Mouse (Mus musculus): ENCODE results near the gene Vmn1r5. TPM values are rescaled to one million over a fixed set of nuclear protein-coding genes. Genes with fewer than 3 reads are reported as not detected.
"Not testable (repeated sequence)": the region's sequence is repeated elsewhere in the genome, so short reads cannot be mapped to it uniquely, and the experiment has no call there.

Gene Vmn1r5
- polyA plus RNA-seq, 1 experiment from 2014 or later: not detected

GRCm38 (mm10) chr6:56956436-56956835, 13.6 kb upstream of the Vmn1r5 start:
- ATAC-seq (no peak), DNase-seq (ENCODE audit: low spot score) (no peak)
- WGBS: 44% methylated on average over 5 of the region's 5 CpGs
- H3K9me3 ChIP-seq (ENCODE audit: low read length): no peaks in the 10 kb centered on the region
- no peak overlapping the region for H3K4me2 ChIP-seq (replicated peaks; ENCODE audit: low read depth, low read length)
- H3K36me3 ChIP-seq (ENCODE audit: insufficient read depth, low read length): no peaks in the 10 kb centered on the region
- H3K27me3 ChIP-seq (replicated peaks; ENCODE audit: insufficient read depth, low read length): no peaks in the 10 kb centered on the region
- no peak overlapping the region for H3K27ac ChIP-seq (ENCODE audit: low read length)
- H3K4me3 ChIP-seq (ENCODE audit: low read depth, low read length): no peak overlapping the region
- H3K9ac ChIP-seq (replicated peaks; ENCODE audit: low read depth): no peak overlapping the region
- no peaks in the 10 kb centered on the region for H3K4me1 ChIP-seq (ENCODE audit: insufficient read depth, low read depth, low read length)
- TF ChIP-seq CTCF (IDR thresholded peaks at IDR 0.05): no peak

- H3K27ac ChIP-seq (ENCODE audit: low read length): no peak within 1 kb of the TSS
- TF ChIP-seq EP300 (IDR thresholded peaks at IDR 0.05) (no peak), CTCF (IDR thresholded peaks at IDR 0.05) (no peak)
- H3K4me2 ChIP-seq (replicated peaks; ENCODE audit: low read depth, low read length): no peak within 1 kb of the TSS
- H3K36me3 ChIP-seq (ENCODE audit: insufficient read depth, low read length): no peaks in the 10 kb centered on the region
- no peaks in the 10 kb centered on the region for H3K4me1 ChIP-seq (ENCODE audit: insufficient read depth, low read depth, low read length)
- no peaks in the 10 kb centered on the region for H3K27me3 ChIP-seq (replicated peaks; ENCODE audit: insufficient read depth, low read length)
- H3K9me3 ChIP-seq (ENCODE audit: low read length): no peaks in the 10 kb centered on the region
- H3K4me3 ChIP-seq (ENCODE audit: low read depth, low read length): no peak within 1 kb of the TSS
- ATAC-seq (no peak), DNase-seq (ENCODE audit: low spot score) (no peak)
- WGBS: 68% methylated on average over 2 of the region's 2 CpGs
- no peak within 1 kb of the TSS for H3K9ac ChIP-seq (replicated peaks; ENCODE audit: low read depth)
These were observed 26.9 kb downstream of the Vmn1r5 start, which contains the start of gene Vmn1r6 for GRCm38 (mm10) chr6:56996943-56997342. Vmn1r6 (plus strand) TSS chr6:56997243.

GRCm38 (mm10) chr6:57025224-57025623, 55.2 kb downstream of the Vmn1r5 start, which contains the start of gene Vmn1r7:
Vmn1r7 (minus strand) TSS chr6:57025324.
- not testable (repeated sequence) for H3K9me3 ChIP-seq (ENCODE audit: low read length); H3K27me3 ChIP-seq (replicated peaks; ENCODE audit: insufficient read depth, low read length); DNase-seq (ENCODE audit: low spot score); H3K36me3 ChIP-seq (ENCODE audit: insufficient read depth, low read length); ATAC-seq; H3K9ac ChIP-seq (replicated peaks; ENCODE audit: low read depth); H3K4me2 ChIP-seq (replicated peaks; ENCODE audit: low read depth, low read length); H3K27ac ChIP-seq (ENCODE audit: low read length); H3K4me1 ChIP-seq (ENCODE audit: insufficient read depth, low read depth, low read length); H3K4me3 ChIP-seq (ENCODE audit: low read depth, low read length)
- WGBS: 78% methylated on average over 2 of the region's 2 CpGs

- TF ChIP-seq EP300 (IDR thresholded peaks at IDR 0.05) (no peak), CTCF (IDR thresholded peaks at IDR 0.05) (no peak)
- H3K4me1 ChIP-seq (ENCODE audit: insufficient read depth, low read depth, low read length): no peaks in the 10 kb centered on the region
- no peaks in the 10 kb centered on the region for H3K9me3 ChIP-seq (ENCODE audit: low read length)
- ATAC-seq (no peak), DNase-seq (ENCODE audit: low spot score) (no peak)
- no peaks in the 10 kb centered on the region for H3K27me3 ChIP-seq (replicated peaks; ENCODE audit: insufficient read depth, low read length)
- H3K36me3 ChIP-seq (ENCODE audit: insufficient read depth, low read length): no peaks in the 10 kb centered on the region
- H3K27ac ChIP-seq (ENCODE audit: low read length): no peak within 1 kb of the TSS
- no peak within 1 kb of the TSS for H3K9ac ChIP-seq (replicated peaks; ENCODE audit: low read depth)
- H3K4me2 ChIP-seq (replicated peaks; ENCODE audit: low read depth, low read length): no peak within 1 kb of the TSS
- H3K4me3 ChIP-seq (ENCODE audit: low read depth, low read length): no peak within 1 kb of the TSS
These were observed 61.9 kb downstream of the Vmn1r5 start, which contains the start of gene Vmn1r8 for GRCm38 (mm10) chr6:57031984-57032383. Vmn1r8 (plus strand) TSS chr6:57032284.

GRCm38 (mm10) chr6:57034674-57035073, 64.6 kb downstream of the Vmn1r5 start:
- no peak for DNase-seq (ENCODE audit: low spot score)
- H3K9ac ChIP-seq (replicated peaks; ENCODE audit: low read depth): no peak overlapping the region
- WGBS: 78% methylated on average over 2 of the region's 2 CpGs
- H3K27ac ChIP-seq (ENCODE audit: low read length): no peak overlapping the region
- H3K27me3 ChIP-seq (replicated peaks; ENCODE audit: insufficient read depth, low read length): no peaks in the 10 kb centered on the region
- H3K4me3 ChIP-seq (ENCODE audit: low read depth, low read length): no peak overlapping the region
- no peaks in the 10 kb centered on the region for H3K36me3 ChIP-seq (ENCODE audit: insufficient read depth, low read length)
- H3K9me3 ChIP-seq (ENCODE audit: low read length): no peaks in the 10 kb centered on the region
- no peak for ATAC-seq
- TF ChIP-seq CTCF (IDR thresholded peaks at IDR 0.05) (no peak), EP300 (IDR thresholded peaks at IDR 0.05) (no peak)
- no peaks in the 10 kb centered on the region for H3K4me1 ChIP-seq (ENCODE audit: insufficient read depth, low read depth, low read length)
- H3K4me2 ChIP-seq (replicated peaks; ENCODE audit: low read depth, low read length): no peak overlapping the region

Other genes with a start within 250 kb of the Vmn1r5 start
- gene Kbtbd2, start 172.5 kb upstream of the Vmn1r5 start, polyA plus RNA-seq (2015; fragmentation: Nextera tagmentation; extraction: Ambion mirVana): 20.5 and 21.5 TPM in 2 replicates
- gene Fkbp9, start 138.2 kb upstream of the Vmn1r5 start, polyA plus RNA-seq (2015; fragmentation: Nextera tagmentation; extraction: Ambion mirVana): 130 and 134 TPM in 2 replicates
- 46.4 and 46.6 TPM in 2 replicates for gene Nt5c3, start 46.3 kb upstream of the Vmn1r5 start, polyA plus RNA-seq (2015; fragmentation: Nextera tagmentation; extraction: Ambion mirVana)
- 0.14 and 0.17 TPM in 2 replicates for gene Vmn1r4, start 46.3 kb upstream of the Vmn1r5 start, polyA plus RNA-seq (2015; fragmentation: Nextera tagmentation; extraction: Ambion mirVana)
- gene Vmn1r6, start 27.0 kb downstream of the Vmn1r5 start, polyA plus RNA-seq (2015; fragmentation: Nextera tagmentation; extraction: Ambion mirVana): not detected in 2 replicates
- gene Vmn1r7, start 55.1 kb downstream of the Vmn1r5 start, polyA plus RNA-seq (2015; fragmentation: Nextera tagmentation; extraction: Ambion mirVana): not detected in 2 replicates
- gene Vmn1r8, start 62.0 kb downstream of the Vmn1r5 start, polyA plus RNA-seq (2015; fragmentation: Nextera tagmentation; extraction: Ambion mirVana): not detected in 2 replicates
- not detected in 2 replicates for gene Vmn1r9, start 96.5 kb downstream of the Vmn1r5 start, polyA plus RNA-seq (2015; fragmentation: Nextera tagmentation; extraction: Ambion mirVana)
- gene Vmn1r10, start 139.2 kb downstream of the Vmn1r5 start, polyA plus RNA-seq (2015; fragmentation: Nextera tagmentation; extraction: Ambion mirVana): not detected in 2 replicates
- not detected in 2 replicates for gene Vmn1r11, start 163.2 kb downstream of the Vmn1r5 start, polyA plus RNA-seq (2015; fragmentation: Nextera tagmentation; extraction: Ambion mirVana)
- gene Vmn1r12, start 186.6 kb downstream of the Vmn1r5 start, polyA plus RNA-seq (2015; fragmentation: Nextera tagmentation; extraction: Ambion mirVana): not detected in 2 replicates
- gene Vmn1r13, start 233.0 kb downstream of the Vmn1r5 start, polyA plus RNA-seq (2015; fragmentation: Nextera tagmentation; extraction: Ambion mirVana): not detected in 2 replicates

Measured in lung, postnatal 0 days (tissue).